Mouse (Mus musculus): ENCODE measurements around the gene Spaca4.
A peak's percentile ranks its signal among the peaks of the same experiment; 100 is the strongest.

DNA sequence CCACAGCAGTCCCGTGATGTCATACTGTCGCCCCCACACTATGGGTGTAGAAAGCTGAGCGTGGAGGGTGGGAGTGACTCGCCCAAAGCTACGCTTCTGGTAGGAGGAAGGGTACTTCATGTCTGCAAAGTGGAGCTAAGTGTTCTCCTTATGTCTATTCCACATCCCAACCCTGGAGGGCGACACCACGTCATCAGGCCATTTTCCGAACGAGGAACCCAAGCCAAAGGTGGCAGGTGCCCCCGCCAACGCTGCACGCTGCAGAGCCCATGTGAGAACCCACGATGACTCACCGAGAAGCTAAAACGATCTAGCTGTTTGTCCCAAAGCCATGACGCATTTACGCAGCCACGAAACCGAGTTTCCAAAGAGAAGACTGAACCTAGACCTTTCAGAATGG lies 16.7 kb upstream of the Spaca4 start:
- TF ChIP-seq MYC (IDR thresholded peaks at IDR 0.05; ENCODE audit: low read depth, low read length) (no peak), CTCF (conservative IDR thresholded peaks at IDR 0.05 in 1 of 2, IDR thresholded peaks at IDR 0.05 in 1 of 2; ENCODE audit: low read depth in 2 of 2, low read length in 2 of 2) (peak in 1 of 2 experiments; percentile 74; a peak in 2 of 4 replicates)

All from CH12.LX (cell line).